Mouse (Mus musculus) adrenal gland (tissue): Measurements from ENCODE around the gene Fut11.

Experiments
- intact Hi-C: fragments of 180-260 bp; cut with DNase I; formaldehyde crosslinking; loops from one replicate; pipeline ENCODE4 v1.15.1; 2025
- microRNA-seq, 2 experiments: library from miRNA; unstranded; fragments of <30 nt; microRNA quantifications; one replicate each; pipeline ENCODE4; 2019

Gene Fut11

DNA sequence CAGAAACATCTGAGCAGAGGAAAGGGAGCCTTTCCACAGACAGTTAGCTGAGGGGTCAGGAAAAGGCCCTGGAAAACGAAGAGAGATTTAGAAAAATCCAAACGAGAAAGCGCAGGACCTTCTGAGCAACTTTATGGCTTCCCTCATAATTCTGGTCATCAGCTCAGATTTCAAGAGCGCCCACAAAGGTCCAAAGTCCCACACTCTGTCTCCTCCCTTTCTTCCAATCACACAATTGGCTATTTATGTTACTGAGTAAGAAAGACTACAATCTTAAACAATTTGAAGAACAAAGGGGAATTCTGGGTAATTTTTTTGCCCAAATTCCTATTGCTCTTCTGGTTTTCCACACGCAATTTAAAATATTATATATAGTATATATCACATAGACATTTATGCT lies 55.7 kb downstream of the Fut11 start:
- intact Hi-C loops, result loop anchor here (10.0 kb wide), 1 partner anchor 254 kb away; no protein-coding TSS in a partner anchor

Small RNA genes within 50 kb of the gene (microRNA-seq; reads per million reads assigned to microRNA genes)
- gene Mir6946, result 0.37 to 0.69 reads per million in 2 experiments
